Mouse (Mus musculus): ENCODE results near the gene Gm17662.

Gene Gm17662

DNA sequence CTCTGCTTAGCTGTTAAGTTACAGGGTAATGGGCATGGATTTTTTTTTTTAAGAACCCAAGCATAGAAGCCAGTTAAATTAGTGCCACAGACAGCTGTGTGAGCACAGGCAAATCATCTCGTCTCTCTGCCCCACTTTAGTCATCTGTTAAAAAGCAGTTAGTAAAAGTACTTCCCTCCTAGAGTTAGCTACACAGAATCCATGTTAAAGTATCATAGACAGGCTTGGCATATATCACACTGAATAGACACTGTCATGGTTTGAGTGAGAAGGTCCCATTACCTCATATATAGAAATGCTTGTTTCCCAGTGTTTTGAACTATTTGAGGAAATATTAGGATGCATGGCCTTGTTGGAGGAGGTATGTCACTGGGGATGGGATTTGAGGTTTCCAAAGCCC lies at the start of gene Gm17662:
Gene Gm17662, plus strand, starts transcription at position 301 of the 400 bp plus-strand sequence.
- DNase-seq (ENCODE audit: low spot score in 2 of 2) = no peak

DNA sequence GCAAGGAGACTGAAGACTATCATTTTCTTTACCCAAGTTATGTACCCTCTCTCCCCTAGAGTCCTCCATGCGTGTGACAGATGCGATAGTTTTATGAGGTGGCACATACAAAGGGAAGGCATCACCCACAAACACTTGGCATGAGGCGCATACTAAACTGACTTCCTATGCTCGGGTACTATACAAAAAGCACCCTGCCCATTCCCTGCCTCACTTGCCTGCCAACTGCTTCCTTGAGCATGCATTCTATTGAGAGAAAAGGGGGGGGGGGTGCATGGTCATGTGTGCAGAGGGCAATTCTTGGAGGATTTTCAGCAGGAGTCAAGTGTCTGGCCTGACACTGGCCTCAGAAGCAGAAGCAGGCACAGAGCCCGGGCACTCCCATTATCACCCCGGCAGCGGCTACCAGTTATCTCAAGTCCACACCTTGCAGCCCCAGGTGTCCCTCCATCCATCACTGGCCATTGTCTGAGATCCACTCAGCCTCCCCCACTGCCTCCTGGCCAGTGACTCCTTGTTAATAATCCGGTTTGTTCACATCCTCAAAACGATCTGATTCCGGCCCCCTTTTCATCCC lies 46.3 kb upstream of the Gm17662 start:
- DNase-seq (ENCODE audit: low spot score in 2 of 2) = no peak

DNA sequence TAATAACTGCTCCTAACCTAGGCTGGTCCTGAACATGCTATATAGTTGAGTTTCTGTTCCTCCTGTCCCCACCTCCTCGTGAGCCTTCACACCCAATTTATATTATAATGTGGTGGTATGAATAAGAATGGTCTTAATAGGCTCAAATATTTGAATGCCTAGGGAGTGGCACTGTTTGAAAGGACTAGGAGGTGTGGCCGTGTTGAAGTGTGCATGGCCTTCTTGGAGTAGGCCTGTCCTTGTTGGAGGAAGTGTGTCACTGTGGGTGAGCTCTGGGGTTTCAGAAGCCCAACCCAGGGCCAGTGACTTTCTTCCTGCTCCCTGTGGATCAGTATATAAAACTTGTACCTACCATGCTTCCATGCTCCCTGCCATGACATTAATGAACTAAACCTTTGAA lies 43.5 kb upstream of the Gm17662 start:
- DNase-seq (ENCODE audit: low spot score in 2 of 2) = no peak

DNA sequence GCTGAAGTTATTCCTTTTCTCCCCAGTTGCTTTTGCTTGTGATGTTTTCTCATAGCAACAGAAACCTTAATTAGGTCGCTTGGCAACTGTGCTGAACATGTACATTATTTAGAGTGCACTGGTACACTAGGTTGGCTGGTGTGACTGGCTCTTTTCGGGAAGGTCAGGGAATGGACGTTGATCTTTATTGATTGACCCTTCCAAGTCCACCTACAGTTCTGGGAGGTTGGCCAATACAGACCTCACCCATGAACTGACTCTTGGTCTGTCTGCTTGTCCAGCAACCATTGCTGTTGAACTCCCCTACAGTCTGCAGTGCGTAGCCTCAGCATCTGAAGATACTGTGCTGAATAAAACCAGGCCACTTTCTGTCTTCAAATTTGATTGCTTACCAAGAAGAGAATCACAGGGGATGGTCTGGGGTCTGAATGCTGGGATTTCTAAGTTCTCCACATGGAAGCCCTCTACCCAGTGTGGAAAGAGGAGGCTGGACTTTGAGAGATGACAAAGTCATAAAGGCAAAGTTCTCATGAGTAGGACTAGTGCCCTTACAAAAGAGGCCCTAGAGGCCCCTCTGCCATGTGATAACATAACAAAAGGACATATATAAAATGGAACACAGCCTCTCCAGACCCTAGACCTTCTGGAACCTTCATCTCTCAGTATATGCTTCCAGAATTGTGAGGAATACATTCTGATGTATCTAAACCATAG lies 40.5 kb upstream of the Gm17662 start:
- DNase-seq (ENCODE audit: low spot score in 2 of 2) = no peak

DNA sequence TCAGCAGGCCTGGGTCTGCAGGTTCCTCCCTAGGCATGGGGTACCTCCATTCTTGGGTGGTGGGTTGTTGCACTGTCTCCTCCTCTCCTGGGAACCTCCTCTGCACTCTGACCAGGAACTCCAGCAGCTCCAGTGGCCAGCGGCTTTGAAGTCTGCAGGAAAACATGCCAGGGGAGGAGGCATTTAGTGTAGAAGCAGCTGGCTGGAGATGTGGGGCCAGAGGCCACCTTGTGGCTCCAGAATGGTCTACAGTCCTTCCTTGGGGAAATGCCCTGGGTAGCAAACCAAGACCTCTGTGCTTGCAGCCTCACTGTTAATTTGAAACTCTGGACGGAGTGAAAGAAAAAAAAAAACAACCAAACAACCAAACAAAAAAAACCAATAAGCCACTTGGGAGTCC lies 39.6 kb upstream of the Gm17662 start:
- DNase-seq (ENCODE audit: low spot score in 2 of 2) = no peak

DNA sequence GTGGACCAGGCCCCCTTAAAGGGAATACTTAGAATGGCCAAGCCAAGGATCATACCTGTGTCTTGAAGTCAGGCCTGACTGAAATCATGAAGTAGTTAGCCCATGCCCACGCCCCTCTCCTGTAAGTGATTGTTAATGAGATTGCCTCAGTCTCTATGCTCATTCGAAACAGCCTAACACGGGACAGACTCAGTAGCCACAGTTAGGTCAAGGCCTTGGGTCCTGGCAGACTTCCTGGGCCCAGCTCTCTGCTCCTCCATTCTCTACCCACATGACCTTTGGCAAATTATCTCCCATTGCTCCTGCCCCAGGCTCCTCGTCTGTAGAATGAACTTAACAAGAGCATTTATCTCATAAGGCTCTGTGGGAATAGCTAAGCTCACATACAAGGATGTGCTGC lies 38.1 kb upstream of the Gm17662 start:
- no peak for DNase-seq (ENCODE audit: low spot score in 2 of 2)

DNA sequence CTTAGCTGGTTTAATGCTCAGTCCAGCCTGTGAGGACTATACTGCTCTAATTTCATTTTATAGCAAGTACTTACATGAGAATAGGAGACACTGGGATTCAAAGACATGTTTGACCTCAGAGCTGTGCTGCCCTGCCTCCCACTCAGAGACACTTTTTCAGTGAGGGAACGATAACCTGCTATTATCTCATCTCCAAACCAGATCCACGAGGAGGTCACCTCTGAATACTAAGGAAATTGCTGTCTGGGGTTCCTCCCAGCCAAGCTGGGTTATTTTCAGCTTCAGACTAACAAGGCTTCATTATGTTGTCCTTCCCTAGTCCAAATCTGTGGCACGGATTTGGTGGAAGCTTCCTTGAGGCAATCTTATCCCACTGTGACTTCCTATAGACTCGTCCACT lies 37.2 kb upstream of the Gm17662 start:
- no peak for DNase-seq (ENCODE audit: low spot score in 2 of 2)

DNA sequence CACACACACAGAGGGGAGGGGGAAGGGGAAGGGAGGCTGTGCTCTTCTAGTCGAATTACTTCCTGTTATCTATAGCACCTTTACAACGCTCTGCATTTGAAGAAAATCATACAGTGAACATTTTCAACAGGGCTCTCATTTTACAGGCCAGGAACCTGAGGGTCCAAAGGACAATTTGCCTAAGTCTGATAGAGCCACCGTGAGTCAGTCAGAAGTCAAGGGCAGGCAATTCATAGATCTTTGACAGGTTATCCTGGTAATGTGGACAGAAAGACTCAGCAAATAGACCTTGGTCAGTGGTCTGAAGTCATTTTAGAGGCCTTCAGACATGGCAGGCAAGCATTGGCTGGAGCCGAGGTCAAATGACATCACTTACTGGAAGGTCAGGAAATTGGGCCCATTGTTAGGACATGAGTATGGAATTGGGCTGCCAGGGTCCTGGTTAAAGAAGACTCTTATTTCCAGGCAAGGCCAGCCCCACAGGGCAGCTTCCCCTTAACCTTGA lies 33.5 kb upstream of the Gm17662 start:
- no peak for DNase-seq (ENCODE audit: low spot score in 2 of 2)

DNA sequence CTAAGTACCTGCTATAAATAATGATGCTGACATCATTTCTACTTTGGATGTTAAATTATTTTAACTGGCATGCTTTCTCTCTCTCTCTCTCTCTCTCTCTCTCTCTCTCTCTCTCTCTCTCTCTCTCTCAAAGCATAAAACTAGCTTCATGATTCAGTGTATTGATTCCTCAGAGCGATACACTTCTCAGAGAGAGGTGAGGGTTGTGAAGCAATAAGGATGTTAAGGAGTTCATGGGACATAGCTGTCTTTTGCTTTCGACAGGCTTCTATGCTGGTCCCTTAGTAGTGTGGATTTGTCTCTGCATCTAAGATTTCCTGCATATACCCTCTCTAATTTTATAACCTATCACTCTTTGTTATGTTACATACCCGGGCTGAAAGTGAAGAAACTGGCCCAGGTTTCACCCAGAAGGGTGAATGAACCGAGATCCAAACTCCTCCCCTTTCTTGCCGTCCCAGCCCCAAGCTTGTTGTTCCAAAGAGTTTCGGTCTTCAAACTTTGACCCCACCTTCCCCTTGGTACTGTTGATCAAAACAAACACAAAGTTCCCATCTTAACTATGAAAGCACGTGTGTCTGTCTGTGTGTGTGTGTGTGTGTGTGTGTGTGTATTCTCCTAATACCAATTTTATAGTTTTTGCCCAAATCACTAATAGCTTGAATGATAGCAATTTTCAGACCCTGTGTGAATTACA lies 32.6 kb upstream of the Gm17662 start:
- DNase-seq (ENCODE audit: low spot score in 2 of 2) = no peak

DNA sequence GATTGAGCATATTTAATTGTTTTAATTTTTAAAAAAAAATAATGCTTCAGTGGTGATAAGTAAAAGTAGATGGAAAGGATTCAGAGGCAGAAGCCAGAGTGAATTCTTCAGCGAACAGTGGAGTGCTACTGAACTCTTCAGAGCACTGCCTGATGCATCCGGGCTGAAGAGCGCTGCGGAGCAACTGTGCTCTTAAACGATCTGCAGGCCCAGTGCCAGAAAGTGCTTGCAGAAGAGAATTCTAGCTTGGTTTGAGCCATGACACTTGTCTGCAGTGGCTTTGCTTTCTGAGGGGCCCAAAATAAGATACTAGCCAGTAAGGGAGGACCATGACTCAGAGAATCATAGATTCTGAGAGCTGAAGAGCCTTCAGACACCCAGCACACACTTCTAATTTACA lies 28.2 kb upstream of the Gm17662 start:
- no peak for DNase-seq (ENCODE audit: low spot score in 2 of 2)

DNA sequence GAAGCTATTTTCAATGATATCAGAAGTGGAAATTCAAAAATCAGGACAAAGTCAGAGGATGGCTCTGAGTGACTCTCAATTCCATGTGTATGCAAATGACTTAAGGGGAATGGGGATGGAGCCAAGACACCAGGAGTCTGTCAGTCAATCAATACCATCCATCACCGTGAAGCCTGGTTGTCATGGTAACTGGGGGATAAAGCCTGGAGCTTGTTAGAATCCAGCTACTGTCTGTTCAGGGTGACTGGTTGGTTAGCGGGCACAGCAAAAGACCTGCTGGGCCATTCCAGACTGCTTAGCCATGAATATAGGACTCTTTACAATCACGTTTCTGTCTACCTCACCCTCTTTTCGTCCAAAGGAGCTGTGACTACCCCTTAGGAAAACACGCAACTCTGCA lies 22.0 kb upstream of the Gm17662 start:
- no peak for DNase-seq (ENCODE audit: low spot score in 2 of 2)

DNA sequence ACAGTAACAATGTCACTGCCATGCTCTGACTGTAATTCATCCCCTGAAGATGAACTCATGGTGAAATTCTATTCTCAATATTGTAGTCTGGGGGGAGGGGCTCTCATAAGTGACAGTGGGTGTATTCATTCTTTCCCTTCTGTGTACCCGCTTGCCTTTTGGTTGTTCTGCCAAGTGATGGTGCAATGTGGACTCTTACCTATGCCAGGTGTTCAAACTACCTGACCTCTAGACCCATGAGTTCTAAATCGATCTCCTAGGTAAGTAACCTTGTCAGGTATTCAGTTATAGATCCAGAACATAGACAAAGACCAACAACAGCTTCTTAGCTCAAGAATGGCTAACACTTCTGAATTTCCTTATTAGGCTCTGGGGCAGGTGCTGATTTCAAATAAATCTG lies 18.8 kb upstream of the Gm17662 start:
- no peak for DNase-seq (ENCODE audit: low spot score in 2 of 2)

DNA sequence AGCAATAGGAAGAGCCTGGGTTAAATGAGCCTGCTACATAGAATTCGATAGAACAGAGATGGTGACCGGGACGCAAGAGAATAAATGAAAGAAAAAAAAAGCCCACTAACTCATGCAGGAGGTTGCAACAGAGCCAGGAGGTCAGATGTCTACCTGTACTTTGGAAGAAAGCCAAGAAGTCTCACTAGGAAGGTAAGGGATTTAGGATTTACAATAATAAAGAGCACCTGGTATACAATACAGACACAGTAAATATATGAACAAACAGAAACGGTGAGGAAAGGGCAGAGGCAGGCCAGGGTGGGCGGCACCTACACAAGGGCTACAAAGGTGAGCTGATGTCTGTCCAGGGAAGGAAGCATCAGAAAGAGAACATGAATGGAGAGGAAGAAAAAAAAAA lies 14.9 kb upstream of the Gm17662 start:
- no peak for DNase-seq (ENCODE audit: low spot score in 2 of 2)

DNA sequence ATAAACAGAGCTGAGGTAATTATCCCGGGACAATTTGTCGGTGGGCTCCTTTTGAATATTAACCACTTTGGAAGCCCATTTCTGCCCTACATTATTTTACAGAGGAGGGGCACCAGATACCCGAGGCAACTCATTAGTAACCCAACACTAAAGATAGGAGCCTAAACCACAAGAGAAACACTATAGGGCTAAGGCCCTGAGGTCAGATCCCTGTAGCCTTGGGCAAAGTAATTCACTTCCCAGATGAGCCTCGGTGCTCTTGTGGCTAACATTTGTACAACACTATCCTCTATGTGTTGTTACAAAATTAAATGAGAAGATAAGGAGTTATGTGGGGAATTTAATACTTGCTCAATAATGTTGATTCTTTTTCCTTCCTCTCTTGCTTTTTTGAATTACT lies 13.6 kb upstream of the Gm17662 start:
- DNase-seq (ENCODE audit: low spot score in 2 of 2) = no peak

DNA sequence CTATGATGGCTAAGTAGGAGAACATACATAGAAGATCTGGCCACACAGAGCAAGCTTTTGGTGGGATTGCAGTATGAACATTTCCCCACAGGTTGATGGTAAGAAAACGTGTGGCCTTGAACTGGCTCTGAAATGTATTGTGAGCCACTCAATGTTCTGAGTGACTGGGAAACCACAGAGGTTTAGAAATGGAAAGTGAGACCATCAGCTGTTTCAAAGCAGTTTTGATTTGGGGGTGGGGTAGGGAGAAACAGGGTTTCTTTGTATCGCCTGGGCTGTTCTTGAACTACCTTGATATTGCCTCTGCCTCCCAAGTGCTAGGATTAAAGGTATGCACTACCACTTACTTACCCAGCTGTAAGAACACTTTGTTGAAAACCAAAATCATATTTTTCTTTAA lies 1.9 kb upstream of the Gm17662 start:
- no peak for DNase-seq (ENCODE audit: low spot score in 2 of 2)

DNA sequence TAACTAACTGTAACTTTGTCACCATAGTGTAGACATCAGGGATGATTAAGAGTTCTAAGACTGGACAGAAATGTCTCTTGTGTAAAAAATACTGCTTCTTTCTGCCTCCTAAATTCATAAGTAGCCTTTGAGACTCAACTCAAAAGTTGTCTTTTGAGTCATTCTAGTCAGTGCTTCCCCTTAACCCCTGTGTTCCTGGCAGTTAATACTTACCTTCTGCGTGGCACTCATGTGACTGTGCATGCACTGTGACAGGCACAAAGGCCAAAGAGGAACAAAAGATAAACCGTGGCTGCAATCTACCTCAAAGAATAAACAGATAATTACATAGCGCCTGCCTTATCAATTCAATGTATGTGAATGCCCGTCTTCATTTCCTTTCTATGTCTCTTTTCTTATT lies 694 bp downstream of the Gm17662 start:
- DNase-seq (ENCODE audit: low spot score in 2 of 2) = no peak

DNA sequence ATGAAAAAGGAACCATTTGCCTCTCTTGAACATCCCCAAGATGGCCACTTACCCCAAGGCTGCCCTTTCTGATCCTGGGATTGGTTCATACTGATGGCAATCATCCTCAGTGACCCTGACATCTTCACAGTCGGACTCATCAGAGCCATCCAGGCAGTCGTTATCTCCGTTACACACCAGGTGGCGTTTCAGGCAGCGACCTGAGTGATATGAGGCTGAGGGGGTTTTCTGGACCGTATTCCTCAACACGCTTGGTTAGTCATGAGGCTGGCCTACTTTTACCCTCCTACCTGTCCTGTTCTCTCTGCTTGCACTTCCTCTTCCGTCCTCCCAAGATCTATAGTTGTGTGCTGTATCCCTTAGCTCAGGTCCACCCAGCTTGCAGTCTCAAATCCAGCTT lies 4.1 kb downstream of the Gm17662 start:
- no peak for DNase-seq (ENCODE audit: low spot score in 2 of 2)

DNA sequence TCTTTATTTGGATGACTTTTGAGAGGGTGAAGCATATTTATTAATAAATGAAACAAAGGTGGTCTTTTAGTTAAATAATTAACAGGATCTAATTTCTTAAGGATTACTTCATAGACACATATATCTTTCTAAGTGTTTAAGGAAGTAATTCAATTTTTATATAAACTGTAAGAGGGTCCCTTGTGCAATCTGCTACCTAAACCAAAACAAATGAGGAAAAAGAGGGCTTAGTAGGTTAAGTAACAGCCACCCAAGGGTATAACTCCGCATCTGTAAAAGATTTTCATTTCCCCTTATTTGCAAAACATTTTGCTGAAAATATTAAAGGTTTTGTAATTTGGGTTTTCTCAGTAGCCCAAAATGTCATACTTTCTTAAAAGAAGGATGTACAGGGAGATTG lies 7.3 kb downstream of the Gm17662 start:
- no peak for DNase-seq (ENCODE audit: low spot score in 2 of 2)

DNA sequence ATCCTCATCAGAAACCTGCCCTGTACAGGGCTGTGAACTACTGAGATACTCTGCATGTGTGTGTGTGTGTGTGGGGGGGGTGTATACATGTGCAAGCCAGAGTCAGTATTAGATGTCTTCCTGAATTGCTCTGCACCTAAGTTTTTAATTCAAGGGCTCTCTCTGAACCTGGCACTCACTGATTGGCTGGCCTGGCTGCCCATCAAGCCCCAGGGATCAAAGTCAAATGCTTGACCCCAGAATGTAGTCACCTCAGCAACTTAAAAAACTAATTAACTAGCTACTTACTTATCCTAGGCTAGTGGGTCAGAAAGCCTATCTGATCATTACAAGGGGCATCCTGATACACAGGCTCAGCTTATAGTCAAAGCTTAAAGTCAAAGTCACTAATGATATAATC lies 12.5 kb downstream of the Gm17662 start:
- DNase-seq (ENCODE audit: low spot score in 2 of 2) = no peak

DNA sequence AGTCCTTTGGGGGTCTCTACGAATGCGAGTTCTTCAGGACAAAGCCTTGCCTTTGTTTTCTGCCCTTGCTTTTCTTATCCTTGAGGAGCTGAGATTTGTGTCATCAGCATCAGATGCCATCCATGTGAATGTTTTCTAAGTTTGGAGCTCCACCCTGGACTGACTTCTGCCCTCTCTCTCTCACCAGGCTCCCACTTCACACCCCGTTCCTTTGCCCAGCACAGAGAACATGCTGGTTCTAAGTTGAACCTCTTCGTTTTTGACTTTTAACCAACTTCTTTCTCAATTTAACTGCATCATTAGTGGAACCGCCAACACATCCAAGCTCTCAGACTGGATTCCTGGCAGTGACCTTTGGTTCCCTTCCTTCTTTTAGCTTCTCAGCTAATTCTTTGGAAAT lies 13.1 kb downstream of the Gm17662 start:
- DNase-seq (ENCODE audit: low spot score in 2 of 2) = no peak

DNA sequence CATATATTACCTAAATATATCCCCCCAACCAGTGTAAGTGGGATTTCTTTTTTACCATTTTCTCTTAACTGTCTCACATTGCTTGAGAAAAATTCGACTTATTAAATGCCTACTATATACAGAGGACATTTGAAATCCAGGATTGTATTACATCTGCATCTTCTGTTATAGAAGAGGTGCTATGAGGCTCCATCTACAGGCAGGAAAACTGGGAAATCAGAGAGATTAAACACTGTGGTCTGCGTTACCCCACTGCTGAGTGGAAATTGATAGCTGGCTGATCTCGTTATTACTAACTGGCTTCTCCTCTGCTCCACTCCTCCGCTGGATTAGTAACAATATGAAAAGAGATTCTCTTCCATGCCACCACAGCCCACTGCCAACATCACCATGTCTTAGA lies 18.7 kb downstream of the Gm17662 start:
- DNase-seq (ENCODE audit: low spot score in 2 of 2) = no peak

DNA sequence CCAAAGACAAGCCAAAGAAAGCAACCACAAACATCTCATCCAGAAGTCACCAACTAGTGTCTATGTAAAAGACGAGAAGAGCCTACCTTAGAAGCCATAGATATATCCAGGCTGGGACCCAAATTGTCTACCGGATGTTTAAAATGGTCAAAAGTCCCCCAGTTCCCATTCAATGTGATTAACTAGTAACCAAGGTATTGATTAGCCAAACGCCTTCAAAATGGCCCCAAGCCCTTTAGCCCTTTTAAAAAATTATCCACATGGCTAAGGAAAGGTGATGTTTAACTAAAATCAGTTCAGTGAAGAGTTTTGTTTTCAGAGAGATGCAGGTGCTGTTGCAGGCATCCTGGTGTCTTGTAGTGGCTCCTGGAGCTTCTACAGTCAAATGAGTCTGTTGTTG lies 19.2 kb downstream of the Gm17662 start, which contains the start of gene C8a:
Gene C8a, minus strand, starts transcription at position 76 of the 400 bp plus-strand sequence.
- no peak for DNase-seq (ENCODE audit: low spot score in 2 of 2)

DNA sequence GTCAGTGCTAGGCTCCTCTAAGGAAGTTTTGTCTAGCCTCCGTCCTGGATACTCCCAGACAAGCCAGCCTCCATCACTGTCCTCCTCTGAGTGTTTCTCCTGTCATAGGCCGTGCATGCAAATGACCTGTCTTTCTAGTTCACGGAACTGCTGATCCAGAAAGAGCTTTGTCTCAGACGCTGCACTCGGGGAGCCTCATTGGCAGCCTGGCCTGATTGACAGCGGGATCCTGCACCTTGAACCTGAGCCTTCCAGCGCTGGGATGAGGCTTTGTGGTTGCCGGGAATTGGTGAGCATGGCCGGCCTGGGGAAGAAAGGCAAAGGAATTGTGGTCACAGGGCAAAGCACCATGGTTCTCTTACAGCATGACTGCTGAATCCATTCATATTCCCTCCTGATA lies 30.4 kb downstream of the Gm17662 start:
- DNase-seq (ENCODE audit: low spot score in 2 of 2) = no peak
